Mouse (Mus musculus): Measurements from ENCODE around the gene Ttc21a. TPM values are rescaled to one million over a fixed set of nuclear protein-coding genes. Genes with fewer than 3 reads are reported as not detected.

Gene Ttc21a
- under 1 TPM in 1 of 2 experiments, not detected in 1; 0.08 TPM for polyA plus RNA-seq (2017; shearing (Covaris generic))

GRCm38 (mm10) chr9:119937005-119937773 lies at the start of gene Ttc21a, which contains the start of gene Gorasp1:
TSS of gene Ttc21a (plus strand) at chr9:119937606.
TSS of gene Gorasp1 (minus strand) at chr9:119937565.

GRCm38 (mm10) chr9:119894339-119895009 lies 42.9 kb upstream of the Ttc21a start, which contains the start of gene Wdr48:
TSS of gene Wdr48 (plus strand) at chr9:119894878.

GRCm38 (mm10) chr9:119984536-119985011 lies 47.2 kb downstream of the Ttc21a start, which contains the start of gene Csrnp1:
TSS of gene Csrnp1 (minus strand) at chr9:119984658.

Other genes with a start within 250 kb of the Ttc21a start
- gene Scn10a, start 218.3 kb upstream of the Ttc21a start, polyA plus RNA-seq (2017; shearing (Covaris generic)): under 1 TPM in 1 of 2 experiments, not detected in 1; 0.05 TPM
- gene Scn11a, start 112.2 kb upstream of the Ttc21a start, polyA plus RNA-seq (2017; shearing (Covaris generic)): under 1 TPM; 0.15 to 0.69 TPM
- 10 to 100 TPM; 45.5 to 52.8 TPM for gene Wdr48, start 42.7 kb upstream of the Ttc21a start, polyA plus RNA-seq (2017; shearing (Covaris generic))
- gene Gorasp1, start within 50 bp of the Ttc21a start, polyA plus RNA-seq (2017; shearing (Covaris generic)): 10 to 100 TPM in 1 of 2 experiments, 1 to 10 TPM in 1; 6.1 to 10.3 TPM
- gene Csrnp1, start 47.1 kb downstream of the Ttc21a start, polyA plus RNA-seq (2017; shearing (Covaris generic)): 10 to 100 TPM; 57.4 to 66.5 TPM
- under 1 TPM in 1 of 2 experiments, not detected in 1; 0.34 TPM for gene Xirp1, start 86.0 kb downstream of the Ttc21a start, polyA plus RNA-seq (2017; shearing (Covaris generic))
- under 1 TPM; 0.14 to 0.42 TPM for gene Cx3cr1, start 132.3 kb downstream of the Ttc21a start, polyA plus RNA-seq (2017; shearing (Covaris generic))
- gene Ccr8, start 154.5 kb downstream of the Ttc21a start, polyA plus RNA-seq (2017; shearing (Covaris generic)): 100 to 1,000 TPM in 1 of 2 experiments, 10 to 100 TPM in 1; 72.1 to 138 TPM
- gene Slc25a38, start 172.8 kb downstream of the Ttc21a start, polyA plus RNA-seq (2017; shearing (Covaris generic)): 10 to 100 TPM; 38.4 to 49.7 TPM
- gene Rpsa, start 190.1 kb downstream of the Ttc21a start, polyA plus RNA-seq (2017; shearing (Covaris generic)): 1,000 to 10,000 TPM; 1,386 to 2,021 TPM
- under 1 TPM in 1 of 2 experiments, not detected in 1; 0.75 TPM for gene Mobp, start 212.1 kb downstream of the Ttc21a start, polyA plus RNA-seq (2017; shearing (Covaris generic))

Data from activated CD4-positive, CD25-positive, alpha-beta regulatory T cell (primary cell).